Mouse (Mus musculus) cerebellum, adult 11-12 months (tissue): ENCODE data around the gene Eva1b.
A peak's percentile ranks its signal among the peaks of the same experiment; 100 is the strongest.

Experiments used
- DNase-seq: peaks from one replicate; pipeline ENCODE4 v3.0.0; 2022

Gene Eva1b

DNA sequence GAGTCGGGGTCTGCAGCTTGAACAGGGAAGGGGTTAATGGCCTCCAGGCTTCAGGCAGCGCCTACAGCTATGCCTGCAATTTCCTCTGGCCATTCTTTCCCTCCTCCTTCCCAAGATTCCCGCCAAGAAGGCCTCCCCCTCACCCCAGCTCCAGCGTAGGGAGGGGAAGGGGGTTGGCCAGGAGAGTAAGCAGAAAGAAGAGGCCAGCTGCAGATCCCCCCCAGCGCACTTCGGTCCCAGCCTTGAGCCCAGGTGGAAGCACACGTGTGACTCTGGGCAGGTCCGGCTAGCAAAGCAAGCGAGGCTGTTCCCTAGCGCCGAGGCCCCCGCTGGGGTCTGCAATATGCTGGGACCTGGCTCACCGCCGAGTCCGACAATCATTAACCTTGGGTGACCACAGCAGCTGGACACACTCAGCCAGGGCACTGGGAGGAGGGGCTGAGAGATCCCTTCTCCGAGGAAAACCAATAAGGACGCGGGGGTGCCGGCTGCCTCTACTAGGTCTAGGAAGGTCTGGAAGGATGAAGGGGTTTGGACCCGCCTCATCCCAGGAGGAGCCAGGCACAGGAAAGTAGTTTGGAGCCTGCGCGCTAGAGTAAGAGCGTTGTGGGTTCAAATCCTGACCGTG lies at the start of gene Eva1b:
Gene Eva1b (plus strand): TSS at position 212 of the 628 bp plus-strand sequence.
- no peak for DNase-seq

DNA sequence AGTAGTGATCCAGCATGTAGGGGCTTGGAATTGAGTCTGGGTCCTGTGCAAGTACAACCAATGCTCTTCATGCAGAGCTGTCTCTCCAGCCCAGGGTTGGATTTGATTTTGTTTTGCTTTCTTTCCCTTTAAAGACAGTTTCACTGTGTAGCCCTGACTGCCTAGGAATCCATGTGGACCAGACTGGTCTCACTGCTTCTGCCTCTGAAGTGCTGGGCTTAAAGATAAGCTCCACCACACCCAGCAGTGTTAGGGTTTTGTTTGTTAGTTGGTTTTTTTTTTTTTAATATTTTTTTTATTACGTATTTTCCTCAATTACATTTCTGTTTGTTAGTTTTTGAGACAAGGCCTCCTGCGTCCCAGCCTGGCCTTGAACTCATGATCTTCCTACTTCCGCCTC lies 48.2 kb upstream of the Eva1b start:
- DNase-seq, result no peak

DNA sequence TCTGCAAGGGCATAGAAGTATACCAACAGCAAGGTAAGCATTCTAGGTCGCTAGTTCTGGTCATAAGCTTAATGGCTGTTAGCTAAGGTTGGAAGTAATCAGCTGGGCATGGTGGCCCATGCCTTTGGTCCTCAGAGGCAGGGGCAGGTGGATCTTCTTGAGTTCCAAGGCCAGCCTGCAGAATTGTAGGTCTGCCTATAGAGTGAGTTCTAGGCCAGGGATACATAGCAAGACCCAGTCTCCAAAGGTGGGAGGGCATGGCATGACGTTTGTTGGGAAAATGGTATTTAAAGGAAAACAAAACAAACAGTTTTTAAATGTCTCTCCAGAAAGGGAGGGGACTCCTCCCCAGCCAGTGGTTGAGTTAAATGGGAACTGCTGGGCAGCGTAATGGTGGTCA lies 46.8 kb upstream of the Eva1b start:
- DNase-seq, result no peak

DNA sequence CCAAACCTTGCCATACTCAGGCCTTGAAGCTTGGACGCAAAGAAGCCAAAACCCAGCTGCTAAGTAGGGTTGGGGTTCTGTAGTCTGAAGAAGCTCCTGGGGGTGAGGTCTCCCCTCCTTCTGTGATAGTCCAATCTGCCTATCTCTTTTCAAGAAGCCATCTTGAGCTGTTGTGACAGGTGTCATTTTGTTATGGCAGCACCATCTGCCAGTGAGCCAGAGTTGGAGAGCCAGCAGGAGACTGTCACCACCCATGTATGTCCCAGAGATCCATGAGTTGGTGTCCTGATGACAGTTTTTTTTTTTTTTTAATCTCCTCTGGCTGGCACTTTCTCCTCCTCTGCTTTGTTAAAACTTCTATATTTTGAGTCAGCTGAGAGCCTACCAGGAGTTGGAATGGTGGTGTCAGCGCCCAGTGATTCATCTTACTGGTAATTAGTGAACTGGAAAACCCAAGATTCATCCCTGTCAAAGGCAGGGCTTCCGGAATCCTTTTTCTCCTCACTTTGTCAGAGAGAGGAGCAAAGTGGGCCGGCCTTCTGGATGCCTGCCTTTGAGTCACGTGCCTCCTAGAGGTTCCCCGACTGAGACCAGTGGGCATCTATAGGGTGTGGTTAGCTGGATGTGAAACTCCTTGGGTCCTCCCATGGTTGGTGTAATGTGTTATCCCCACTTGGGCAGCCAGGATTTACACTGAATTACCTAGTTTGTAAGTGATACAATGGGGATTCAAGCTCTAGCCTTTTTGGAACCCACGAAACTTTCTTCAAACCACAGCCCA lies 45.3 kb upstream of the Eva1b start:
- no peak for DNase-seq

DNA sequence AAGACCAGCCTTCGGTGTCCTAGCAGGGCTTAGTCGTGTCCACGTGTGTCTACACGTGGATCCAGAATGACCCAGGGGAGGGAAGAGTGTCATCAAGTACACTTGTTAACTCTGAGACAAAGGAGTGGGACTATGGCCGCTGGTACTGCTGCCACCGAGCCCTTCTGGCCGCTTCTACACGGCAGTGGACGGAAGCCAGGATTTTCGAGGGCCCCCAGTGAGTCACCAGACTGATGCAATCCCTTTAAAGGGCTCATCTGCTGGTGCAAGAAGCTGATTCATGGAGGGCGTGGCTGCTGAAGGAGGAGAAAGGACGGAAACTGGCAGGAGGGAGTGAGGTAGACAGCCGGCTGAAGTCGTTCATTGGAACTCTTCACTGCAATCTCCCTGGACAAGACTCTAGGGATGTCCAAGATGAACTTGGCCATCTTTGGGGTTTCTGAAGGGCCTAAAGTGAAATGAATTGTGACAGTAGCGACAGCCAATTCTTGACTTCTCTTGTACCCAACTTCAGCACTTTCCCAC lies 44.4 kb upstream of the Eva1b start:
- DNase-seq, result peak; percentile 87

DNA sequence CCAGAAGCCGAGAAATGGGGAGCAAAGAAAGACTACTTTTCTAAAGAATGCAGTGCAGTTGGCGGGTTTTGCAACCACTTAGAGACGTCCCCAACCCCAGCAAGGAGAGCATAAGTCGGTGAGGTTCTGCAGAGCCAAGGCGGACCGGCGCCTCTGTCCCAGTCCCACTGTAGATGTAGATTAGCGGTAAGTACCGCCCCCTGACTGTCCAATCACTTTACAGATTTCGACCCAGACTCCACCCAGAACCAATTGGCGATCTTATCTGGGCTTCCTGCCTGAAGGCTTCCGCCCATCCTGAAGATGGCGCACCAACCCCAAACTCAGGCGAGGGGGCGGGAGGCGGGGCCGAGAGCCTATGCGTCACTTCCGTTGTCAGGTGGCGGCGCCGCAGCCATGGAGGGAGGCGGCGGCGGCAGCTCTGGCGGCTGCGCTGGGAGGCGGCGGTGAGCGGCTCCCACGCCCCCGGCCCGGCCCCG lies 43.9 kb upstream of the Eva1b start, which contains the start of gene Stk40:
Gene Stk40 (plus strand): TSS at position 368 of the 479 bp plus-strand sequence.
- DNase-seq, result peak; percentile 96

DNA sequence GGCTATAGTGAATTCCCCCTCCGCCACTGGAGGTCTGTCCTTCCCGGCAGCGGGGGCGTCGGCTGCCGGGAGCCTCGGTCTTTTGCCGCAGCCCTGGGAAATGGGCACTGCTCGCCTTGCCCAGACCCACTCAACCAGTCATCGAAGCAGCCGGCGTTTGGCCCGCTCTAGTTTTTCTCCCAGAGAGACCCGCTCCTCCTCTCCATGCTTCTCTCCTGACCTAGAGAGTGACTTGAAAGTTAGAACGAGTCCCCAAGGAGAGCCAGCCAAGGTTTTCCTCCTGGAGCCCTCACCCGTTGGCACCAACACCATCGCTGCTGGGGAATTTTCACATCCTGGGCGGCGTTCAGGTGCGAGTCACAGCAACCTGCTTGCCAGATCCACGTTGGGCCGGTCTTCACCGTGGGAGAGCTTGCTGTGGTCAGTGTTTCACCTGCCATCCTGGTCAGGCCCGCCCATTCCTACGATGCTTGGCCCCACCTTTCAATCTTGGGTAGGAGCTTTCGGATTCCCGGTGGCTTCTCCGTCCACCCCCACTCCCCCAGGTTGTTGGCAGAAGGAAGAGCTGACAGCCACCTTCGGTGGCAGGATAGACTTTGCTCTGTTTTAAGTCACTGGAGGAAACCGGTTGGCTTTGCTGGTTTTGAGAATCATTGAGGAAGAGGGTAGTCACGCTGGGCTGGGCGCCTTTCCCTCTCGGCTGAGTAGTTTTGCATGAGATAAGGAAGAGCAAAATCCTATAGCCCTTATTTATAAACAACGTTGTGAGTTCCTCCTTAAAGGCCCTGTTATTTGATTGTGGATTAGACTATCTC lies 43.1 kb upstream of the Eva1b start:
- peak; percentile 83 for DNase-seq

DNA sequence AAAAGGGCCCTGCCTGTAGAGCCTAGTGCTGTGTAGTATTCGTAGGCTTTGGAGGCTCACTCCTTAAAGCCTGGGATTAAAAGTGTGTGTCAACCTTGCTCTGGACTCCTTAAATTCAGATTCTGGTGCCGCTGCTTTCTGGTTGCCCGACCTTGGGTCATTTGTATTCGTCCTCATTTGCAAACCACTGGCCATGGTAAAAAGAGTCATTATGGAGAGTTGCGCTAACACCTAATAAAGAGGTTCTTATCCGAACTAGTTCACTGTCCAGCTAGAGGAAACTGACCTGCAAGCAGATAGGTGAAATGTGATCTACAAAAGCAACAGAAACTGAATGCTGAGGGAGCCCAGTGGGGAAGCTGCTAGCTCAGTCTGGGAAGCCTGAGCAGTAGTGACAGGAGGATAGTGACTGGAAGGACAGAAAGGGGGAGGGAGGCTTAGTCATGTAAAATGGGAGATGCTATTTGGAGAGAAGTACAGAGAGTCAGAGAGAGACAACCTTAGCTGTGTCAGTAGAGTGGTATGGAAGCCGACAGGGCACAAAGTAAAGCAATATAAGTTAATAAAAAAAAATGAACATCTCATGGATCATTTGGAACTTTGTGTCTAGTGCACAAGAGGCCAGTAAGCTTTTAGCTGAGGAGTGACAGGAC lies 42.3 kb upstream of the Eva1b start:
- no peak for DNase-seq

DNA sequence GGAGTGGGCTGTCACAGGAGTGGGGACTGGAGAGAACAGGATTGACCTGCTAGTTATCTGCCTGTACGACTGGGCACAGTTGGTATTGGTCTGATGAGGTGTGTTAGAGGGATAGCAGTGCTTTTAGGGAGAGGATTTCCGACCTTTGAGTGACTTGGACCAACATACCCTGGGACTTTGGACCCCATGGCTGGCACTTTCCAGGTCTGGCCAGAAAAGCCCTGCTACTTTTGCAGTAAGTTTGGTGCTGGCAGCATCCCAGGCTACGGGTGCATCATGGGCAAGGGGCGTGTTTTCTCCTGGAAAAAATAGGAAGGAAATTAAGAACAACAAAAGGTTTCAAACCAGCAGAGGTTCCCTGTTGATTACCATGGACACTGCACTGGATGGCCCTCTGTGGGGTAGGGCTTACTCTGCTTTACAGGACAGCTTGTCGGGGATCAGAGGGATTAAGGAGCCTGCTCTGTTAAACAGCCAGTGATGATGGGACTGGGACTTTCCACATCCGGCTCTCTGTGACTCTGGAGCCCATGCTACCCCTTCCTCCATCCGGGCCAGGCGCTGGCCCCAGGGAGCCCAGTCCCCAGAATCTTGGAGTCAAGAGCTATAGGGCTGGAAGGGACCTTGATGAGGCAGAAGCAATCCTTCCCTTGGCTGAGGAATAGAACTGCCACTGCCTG lies 39.3 kb upstream of the Eva1b start:
- DNase-seq, result no peak

DNA sequence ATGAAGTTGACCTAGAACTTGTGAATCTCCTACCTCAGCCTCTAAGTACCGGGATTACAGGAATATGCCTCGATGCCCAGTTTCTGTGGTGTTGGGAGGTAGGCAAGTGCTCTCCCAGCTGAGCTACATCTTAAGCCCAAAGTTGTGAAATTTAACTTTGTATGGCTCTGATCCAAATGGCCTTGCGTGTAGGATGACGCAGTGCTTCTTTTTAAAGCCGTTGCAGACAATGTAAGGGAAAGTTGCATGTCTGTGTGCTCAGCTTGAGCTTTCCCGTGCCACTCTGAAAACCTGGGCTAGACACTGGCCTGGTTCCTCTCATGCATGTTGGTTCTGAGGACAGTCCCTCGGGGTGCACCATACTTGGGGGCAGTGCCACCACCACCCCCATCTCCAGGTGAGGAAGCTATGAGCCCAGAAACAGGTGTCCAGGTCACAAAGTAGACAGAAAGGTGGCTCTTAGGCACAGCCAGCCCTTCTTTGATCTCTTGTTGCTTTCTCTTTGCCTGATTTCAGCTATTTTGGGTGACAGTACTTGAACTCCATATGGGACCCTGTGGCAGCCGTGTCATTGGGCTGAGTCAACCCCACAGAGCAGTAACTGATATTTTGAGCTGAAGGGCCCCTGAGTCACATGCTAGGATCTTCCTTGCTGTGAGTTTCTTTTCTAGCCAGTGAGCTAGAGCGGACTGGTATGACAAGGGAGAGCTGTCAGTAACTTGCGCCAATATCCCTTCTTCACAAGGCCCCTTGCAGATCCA lies 37.8 kb upstream of the Eva1b start:
- no peak for DNase-seq

DNA sequence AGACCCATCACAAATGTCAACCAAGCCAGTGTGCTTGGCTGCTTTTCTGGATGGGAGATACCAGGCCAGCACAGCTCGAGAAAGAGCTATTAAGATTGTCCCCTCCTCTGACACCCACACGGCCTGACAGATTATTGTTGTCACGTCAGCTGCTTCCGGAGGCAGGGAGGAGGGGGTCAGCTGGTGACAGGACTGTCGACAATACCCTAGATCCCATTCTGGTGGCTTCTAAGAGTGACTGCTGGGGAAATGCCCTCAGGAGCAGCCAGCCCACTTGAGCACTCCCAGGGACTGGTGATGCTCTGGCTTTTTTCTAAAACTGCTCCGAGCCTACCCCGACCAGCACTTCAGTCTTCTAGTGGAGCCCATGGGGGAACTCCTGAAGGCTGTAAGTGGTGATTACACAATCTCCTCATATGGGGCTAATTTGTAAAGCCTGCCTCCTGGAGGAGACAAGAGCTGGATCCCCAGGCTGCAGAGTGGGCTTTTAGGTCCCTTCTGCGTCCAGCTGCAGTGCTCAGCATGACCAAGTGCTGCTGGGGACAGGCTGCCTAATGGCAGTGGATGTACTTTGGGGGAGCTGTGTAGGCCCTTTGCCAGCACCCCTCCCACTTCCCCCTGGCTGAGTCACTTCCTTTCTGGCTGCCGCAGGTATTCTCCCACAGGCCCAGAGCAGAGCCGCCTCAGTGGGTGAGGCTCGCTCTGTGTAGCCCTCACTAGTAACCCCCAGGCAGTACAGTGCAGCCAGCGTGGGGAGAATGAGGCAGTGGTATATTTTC lies 37.0 kb upstream of the Eva1b start:
- peak; percentile 82 for DNase-seq

DNA sequence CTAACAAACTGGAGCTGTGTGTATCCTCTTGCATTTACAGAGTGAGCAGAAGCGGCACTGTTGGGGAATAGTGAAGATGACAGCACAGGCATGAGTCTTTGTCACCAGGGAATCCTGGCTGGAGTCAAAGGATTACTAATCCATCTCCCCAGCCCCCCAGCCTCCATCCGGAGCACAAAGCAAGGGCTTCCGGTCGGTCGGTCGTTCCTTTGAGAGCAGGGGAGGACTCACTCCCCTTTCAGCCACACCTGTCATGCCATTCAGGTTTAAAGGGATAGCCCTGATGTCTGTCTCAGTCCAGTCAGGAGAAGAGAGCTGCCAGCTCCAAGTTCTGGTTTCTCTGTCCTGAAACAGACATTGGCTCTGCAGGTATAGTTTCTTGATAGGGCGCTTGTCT lies 36.4 kb upstream of the Eva1b start:
- no peak for DNase-seq

DNA sequence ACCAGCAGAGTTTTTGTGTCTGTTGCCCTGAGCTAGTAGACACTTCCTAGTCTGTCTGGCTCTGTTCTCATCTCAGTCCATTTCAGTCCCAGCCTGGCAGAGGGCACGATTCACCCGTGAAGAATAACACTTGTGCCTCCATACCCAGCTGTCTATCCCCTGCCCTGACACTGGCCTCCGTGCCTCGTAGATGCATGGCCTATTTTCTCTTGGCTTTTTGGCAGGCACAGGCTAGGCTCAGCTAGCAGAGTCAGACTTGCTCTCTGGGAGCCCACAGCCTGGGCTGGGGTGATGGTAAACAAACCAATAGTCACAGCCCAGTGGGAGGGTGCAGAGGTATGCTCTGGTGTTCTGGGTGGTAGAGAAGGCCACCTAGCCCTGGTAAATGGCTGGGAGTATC lies 34.3 kb upstream of the Eva1b start:
- DNase-seq, result peak; percentile 80

DNA sequence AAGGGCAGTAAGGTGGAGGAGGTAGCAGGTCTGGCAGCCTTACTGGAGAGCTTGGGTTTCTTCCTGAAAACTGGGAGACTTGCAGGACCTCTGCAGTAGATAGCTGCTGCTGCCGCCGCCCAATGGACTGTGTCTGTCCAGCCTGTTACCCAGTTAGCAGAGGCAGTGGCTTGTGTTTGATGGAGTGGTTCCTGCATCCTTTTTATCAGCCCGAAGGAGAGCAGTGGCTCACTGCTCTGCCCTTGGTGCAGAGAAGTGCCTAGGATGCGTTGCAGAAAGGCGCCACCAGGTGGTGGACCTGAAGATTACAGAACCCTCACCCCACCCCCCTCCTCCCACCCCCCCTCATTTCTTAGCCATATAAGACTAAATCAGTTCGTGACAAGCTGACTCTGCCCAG lies 33.6 kb upstream of the Eva1b start:
- DNase-seq, result peak; percentile 71

DNA sequence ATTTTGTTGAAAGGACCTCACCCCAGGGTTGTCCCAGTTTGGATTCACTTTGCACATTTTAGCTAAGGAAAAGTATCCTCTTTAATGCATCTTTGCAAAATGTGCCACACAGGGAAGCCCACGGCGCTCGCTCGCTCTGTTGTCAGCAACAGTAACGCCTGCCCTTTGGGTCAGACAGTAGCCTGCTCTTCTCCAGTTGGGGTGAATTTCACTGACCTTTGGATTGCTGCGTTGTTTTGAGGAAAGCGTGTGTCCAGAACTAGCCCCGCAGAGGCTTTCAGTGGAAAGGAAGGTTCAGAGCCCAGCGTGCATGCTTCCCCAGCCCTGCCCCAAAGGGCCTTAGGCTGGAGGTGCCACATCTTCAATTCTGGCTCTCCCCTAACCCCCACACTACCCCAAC lies 32.1 kb upstream of the Eva1b start:
- DNase-seq, result no peak

DNA sequence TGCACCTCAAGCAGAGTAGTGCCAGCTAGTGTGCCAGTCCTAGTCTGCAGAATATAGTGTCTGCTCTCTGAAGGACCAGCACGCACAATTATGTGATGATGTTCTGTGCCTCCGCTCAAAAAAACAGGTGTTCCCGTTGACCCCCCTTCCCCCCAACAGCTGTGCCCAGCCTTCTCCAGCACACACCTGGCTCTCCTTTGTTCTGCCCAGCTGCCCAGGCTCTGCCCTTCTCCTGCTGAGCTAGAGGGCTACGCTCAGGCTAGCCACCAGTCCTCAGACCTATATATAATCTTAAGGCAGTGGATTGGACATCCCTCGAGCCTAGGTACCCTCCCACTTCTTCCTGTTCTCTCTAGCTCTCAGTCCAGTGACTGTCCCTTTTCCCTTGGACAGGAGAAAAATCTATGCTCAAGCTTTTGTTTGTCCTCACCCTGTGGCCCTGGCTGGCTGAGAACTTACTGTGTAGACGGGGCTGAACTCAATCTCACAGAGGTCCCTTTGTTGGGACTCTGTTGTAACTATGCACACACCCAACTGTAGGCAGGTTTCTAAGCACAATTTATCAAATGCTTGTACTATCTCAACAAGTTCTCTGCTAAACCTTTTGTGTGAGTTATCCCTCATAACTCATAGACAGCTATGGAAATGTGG lies 31.5 kb upstream of the Eva1b start:
- DNase-seq, result no peak

DNA sequence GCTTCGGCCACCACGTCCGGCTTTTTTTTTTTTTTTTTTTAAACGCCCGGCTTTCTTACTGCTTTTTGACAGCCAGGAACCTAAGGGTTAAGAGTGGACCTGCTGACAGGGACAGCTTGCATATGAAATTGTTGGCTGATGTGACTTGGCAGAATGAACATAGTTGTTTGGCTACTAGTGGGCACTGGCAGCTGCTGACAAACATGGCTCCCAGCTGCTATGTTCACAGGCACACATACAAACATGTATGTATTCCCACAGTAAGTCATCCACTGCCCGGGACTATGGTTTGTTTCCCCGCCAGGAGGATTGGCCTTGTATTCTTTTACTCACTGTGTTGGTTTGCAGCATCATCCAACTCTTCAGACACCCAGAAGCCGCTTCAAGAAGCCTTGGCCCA lies 30.4 kb upstream of the Eva1b start:
- DNase-seq, result peak; percentile 54

DNA sequence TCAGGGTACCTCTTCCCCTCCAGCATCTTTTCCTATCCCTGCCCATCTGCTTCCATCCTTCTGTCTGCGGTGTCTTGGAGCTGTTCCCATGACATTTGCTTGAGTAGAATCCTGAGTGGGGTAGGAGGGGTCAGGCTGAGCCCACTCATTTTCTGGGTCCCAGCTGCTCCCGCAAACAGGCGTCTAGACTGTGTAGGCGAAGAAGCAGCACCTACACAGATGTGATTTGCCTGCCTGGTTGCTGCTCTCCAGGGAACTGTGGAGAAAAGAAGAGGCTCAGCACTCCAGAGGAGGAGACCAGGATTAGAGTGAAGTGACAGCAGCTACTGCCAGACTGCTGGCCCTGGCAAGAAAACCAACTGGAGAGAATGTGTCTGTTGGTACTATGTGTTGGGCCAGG lies 28.9 kb upstream of the Eva1b start:
- DNase-seq, result peak; percentile 78

DNA sequence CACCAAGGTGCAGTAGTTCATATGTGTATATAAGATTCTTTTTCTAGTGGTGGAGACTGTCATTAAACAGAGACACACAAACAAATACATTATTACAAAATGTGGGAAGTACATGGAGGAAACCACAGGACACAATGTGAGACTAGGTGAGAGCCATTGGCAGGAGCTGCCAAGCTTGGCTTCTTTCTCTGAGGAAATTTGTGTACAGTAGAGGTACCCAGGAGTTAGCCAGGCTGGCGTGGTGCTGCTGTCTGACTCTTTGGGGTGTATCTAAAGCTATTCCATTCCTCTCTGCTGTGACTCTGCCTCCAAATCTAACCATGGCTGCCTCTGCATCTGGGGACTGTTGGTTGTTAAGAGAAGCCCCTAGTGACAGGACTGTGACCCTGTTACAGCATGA lies 28.5 kb upstream of the Eva1b start:
- DNase-seq, result peak; percentile 68

DNA sequence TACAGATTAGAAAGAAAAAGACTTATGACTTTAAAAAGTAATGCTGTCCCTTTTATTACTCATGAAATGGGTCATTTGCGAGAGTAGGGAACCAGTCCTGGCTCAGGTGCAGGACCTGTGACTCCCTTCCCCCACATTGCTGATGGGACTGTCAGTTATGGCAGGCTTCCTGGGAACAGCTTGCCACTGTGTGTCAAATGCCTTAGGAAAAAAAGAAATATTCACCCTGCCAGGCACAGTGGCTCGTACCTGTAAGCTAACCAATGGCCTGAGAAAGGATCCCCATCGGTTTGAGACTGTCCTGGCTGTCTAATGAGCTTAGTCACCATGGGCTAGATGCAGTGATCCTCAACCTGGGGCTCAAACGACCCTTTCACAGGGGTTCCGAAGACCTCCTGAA lies 27.5 kb upstream of the Eva1b start:
- DNase-seq, result peak; percentile 90
